Mouse (Mus musculus): ENCODE results near the gene Gm17509.

GRCm38 (mm10) chr13:117266156-117266555 is 45.3 kb upstream of the Gm17509 start:
- no peak for TF ChIP-seq CTCF (IDR thresholded peaks at IDR 0.05; ENCODE audit: low read depth, low read length)
- no peak for TF ChIP-seq POLR2A (IDR thresholded peaks at IDR 0.05; ENCODE audit: extremely low read depth, insufficient read depth, low read length)
